Mouse (Mus musculus): Measurements from ENCODE around the gene Tars.

Gene Tars

GRCm38 (mm10) chr15:11399356-11400067 is at the start of gene Tars:
Tars (minus strand) TSS chr15:11399665.
- DNase-seq (ENCODE audit: low read depth), result peak; percentile 99

- no peak for DNase-seq (ENCODE audit: low read depth)
Measured at GRCm38 (mm10) chr15:11437361-11437760, 37.9 kb upstream of the Tars start.

GRCm38 (mm10) chr15:11436709-11437280 is 37.3 kb upstream of the Tars start:
- no peak for DNase-seq (ENCODE audit: low read depth)

GRCm38 (mm10) chr15:11426899-11427298 is 27.4 kb upstream of the Tars start:
- DNase-seq (ENCODE audit: low read depth), result no peak

GRCm38 (mm10) chr15:11413484-11413883 is 14.0 kb upstream of the Tars start:
- no peak for DNase-seq (ENCODE audit: low read depth)

- no peak for DNase-seq (ENCODE audit: low read depth)
Measured at GRCm38 (mm10) chr15:11412542-11412941, 13.1 kb upstream of the Tars start.

- DNase-seq (ENCODE audit: low read depth), result no peak
Measured at GRCm38 (mm10) chr15:11411846-11412245, 12.4 kb upstream of the Tars start.

GRCm38 (mm10) chr15:11408155-11408826 is 8.8 kb upstream of the Tars start:
- peak; percentile 92 for DNase-seq (ENCODE audit: low read depth)

- peak; percentile 91 for DNase-seq (ENCODE audit: low read depth)
Measured at GRCm38 (mm10) chr15:11407381-11407780, 7.9 kb upstream of the Tars start.

GRCm38 (mm10) chr15:11406769-11407168 is 7.3 kb upstream of the Tars start:
- DNase-seq (ENCODE audit: low read depth), result peak; percentile 54

- peak; percentile 34 for DNase-seq (ENCODE audit: low read depth)
Measured at GRCm38 (mm10) chr15:11398676-11399350, 652 bp downstream of the Tars start.

- DNase-seq (ENCODE audit: low read depth), result peak; percentile 62
Measured at GRCm38 (mm10) chr15:11396421-11396820, 3.0 kb downstream of the Tars start.

- no peak for DNase-seq (ENCODE audit: low read depth)
Measured at GRCm38 (mm10) chr15:11392903-11393302, 6.6 kb downstream of the Tars start.

- DNase-seq (ENCODE audit: low read depth), result no peak
Measured at GRCm38 (mm10) chr15:11383796-11384195, 15.7 kb downstream of the Tars start.

- DNase-seq (ENCODE audit: low read depth), result peak; percentile 39
Measured at GRCm38 (mm10) chr15:11382585-11382984, 16.9 kb downstream of the Tars start.

GRCm38 (mm10) chr15:11380616-11381015 is 18.8 kb downstream of the Tars start:
- DNase-seq (ENCODE audit: low read depth), result no peak

GRCm38 (mm10) chr15:11380087-11380530 is 19.4 kb downstream of the Tars start:
- peak; percentile 83 for DNase-seq (ENCODE audit: low read depth)

GRCm38 (mm10) chr15:11379431-11380086 is 19.9 kb downstream of the Tars start:
- peak; percentile 13 for DNase-seq (ENCODE audit: low read depth)

GRCm38 (mm10) chr15:11370477-11371085 is 28.9 kb downstream of the Tars start:
- peak; percentile 67 for DNase-seq (ENCODE audit: low read depth)

- DNase-seq (ENCODE audit: low read depth), result no peak
Measured at GRCm38 (mm10) chr15:11369572-11369971, 29.9 kb downstream of the Tars start.

GRCm38 (mm10) chr15:11364795-11365194 is 34.7 kb downstream of the Tars start:
- peak; percentile 27 for DNase-seq (ENCODE audit: low read depth)

- DNase-seq (ENCODE audit: low read depth), result peak; percentile 36
Measured at GRCm38 (mm10) chr15:11364112-11364511, 35.4 kb downstream of the Tars start.

Measured in NIH3T3 (cell line).